In the genomic region with DNA sequence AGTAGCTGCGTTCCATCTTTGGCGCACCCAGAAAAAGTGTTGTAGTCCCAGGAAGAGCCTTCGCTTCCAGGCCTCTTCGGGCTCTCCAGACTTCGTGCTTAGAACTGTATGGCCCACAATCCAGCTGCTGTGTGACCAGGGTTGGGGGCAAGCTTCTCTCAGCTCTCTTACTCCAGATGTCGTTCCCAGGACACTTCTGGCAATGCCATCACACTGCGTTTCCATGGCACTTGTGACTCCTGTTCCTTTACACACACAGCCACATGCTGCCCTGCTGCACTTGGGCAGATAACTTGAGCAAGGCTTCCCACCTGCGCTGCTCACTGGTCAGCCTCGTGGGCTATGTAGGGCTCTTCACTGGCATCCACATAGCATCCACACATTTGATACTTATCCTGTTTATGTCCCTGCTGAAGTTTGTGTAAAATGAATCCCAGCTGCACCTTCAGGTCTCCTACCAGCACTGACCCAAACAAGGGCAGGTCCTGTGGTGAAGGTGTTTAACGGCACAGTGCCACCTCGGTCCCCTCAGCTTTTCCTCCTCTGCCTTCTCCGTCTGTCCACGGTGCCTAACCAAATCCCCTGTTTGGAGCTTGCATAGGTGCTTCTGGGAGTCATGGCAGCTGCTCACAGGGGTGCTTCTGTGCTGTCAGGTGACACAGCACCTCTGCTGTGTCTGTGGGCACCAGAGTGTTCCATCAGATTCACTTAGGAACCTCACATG, we compare ENCODE assay signal across 8 mouse cellular contexts. TPM values are rescaled to one million over a fixed set of nuclear protein-coding genes. Genes with fewer than 3 reads are reported as not detected.
A peak's percentile ranks its signal among the peaks of the same experiment; 100 is the strongest.
DNase-seq lines count a peak whose midpoint lies in the region; ATAC-seq and TF ChIP-seq lines count a peak whose summit lies in the region.

No protein-coding gene starts in this region.

- H3K27me3 ChIP-seq in kidney, postnatal 0 days (ENCODE audit: insufficient read depth, low read length) = no peaks in the 10 kb centered on the region
- no peaks in the 10 kb centered on the region for H3K27me3 ChIP-seq in embryonic facial prominence, embryonic 13.5 days
- H3K27me3 ChIP-seq in hindbrain, embryonic 14.5 days (ENCODE audit: control insufficient read depth, insufficient read depth, low read length) = no peaks in the 10 kb centered on the region
- no peaks in the 10 kb centered on the region for H3K27me3 ChIP-seq in midbrain, embryonic 16.5 days (ENCODE audit: control insufficient read depth, insufficient read depth, low read depth, low read length)

- H3K9me3 ChIP-seq in kidney, postnatal 0 days (replicated peaks; ENCODE audit: low read length) = no peaks in the 10 kb centered on the region
- H3K9me3 ChIP-seq in embryonic facial prominence, embryonic 13.5 days = no peaks in the 10 kb centered on the region
- H3K9me3 ChIP-seq in hindbrain, embryonic 14.5 days (ENCODE audit: control insufficient read depth, low read length) = no peaks in the 10 kb centered on the region
- no peaks in the 10 kb centered on the region for H3K9me3 ChIP-seq in midbrain, embryonic 16.5 days (replicated peaks; ENCODE audit: control insufficient read depth, low read length, poor library complexity, severe bottlenecking)

- H3K4me3 ChIP-seq in kidney, postnatal 0 days (replicated peaks; ENCODE audit: low read depth, low read length) = no peak overlapping the region
- H3K4me3 ChIP-seq in embryonic facial prominence, embryonic 13.5 days = no peak overlapping the region
- no peak overlapping the region for H3K4me3 ChIP-seq in hindbrain, embryonic 14.5 days (replicated peaks; ENCODE audit: low read length)
- no peak overlapping the region for H3K4me3 ChIP-seq in midbrain, embryonic 16.5 days (ENCODE audit: low read depth, low read length)

- H3K27ac ChIP-seq in kidney, postnatal 0 days = peak overlapping the region; percentile 97
- peak overlapping the region; percentile 100 for H3K27ac ChIP-seq in embryonic facial prominence, embryonic 13.5 days
- H3K27ac ChIP-seq in hindbrain, embryonic 14.5 days = peak overlapping the region; percentile 96
- H3K27ac ChIP-seq in midbrain, embryonic 16.5 days (ENCODE audit: low read length) = peak overlapping the region; percentile 98

- ATAC-seq in kidney, postnatal 0 days (replicated peaks; ENCODE audit: low FRiP score, low read depth) = no peak
- no peak for ATAC-seq in embryonic facial prominence, embryonic 13.5 days (ENCODE audit: insufficient number of reproducible peaks, insufficient read depth, low FRiP score, low TSS enrichment, low read depth)
- no peak for ATAC-seq in hindbrain, embryonic 14.5 days (ENCODE audit: low FRiP score)
- ATAC-seq in midbrain, embryonic 16.5 days = no peak

- no peak for TF ChIP-seq CTCF in kidney, postnatal 0 days (IDR thresholded peaks at IDR 0.05; ENCODE audit: low read depth)

- 82% methylated on average over 13 of the region's 13 CpGs for WGBS in kidney, postnatal 0 days
- 86% methylated on average over 13 of the region's 13 CpGs for WGBS in embryonic facial prominence, embryonic 13.5 days
- 93% methylated on average over 13 of the region's 13 CpGs for WGBS in hindbrain, embryonic 14.5 days
- WGBS in midbrain, embryonic 16.5 days = 91% methylated on average over 13 of the region's 13 CpGs

- peaks cover 7% of the 10 kb centered on the region; the same call in 1 of the 2 replicates for H3K36me3 ChIP-seq in kidney, postnatal 0 days (ENCODE audit: insufficient read depth, low read length)
- peaks cover 18% of the 10 kb centered on the region for H3K36me3 ChIP-seq in embryonic facial prominence, embryonic 13.5 days
- H3K36me3 ChIP-seq in hindbrain, embryonic 14.5 days (replicated peaks; ENCODE audit: control insufficient read depth, insufficient read depth) = no peaks in the 10 kb centered on the region
- H3K36me3 ChIP-seq in midbrain, embryonic 16.5 days (ENCODE audit: control insufficient read depth, insufficient read depth, low read length) = 0 out of 2 replicates have a peak, but pooled peaks cover 5% of the 10 kb centered on the region

- H3K4me1 ChIP-seq in kidney, postnatal 0 days (replicated peaks; ENCODE audit: insufficient read depth, low read length) = peaks cover 49% of the 10 kb centered on the region
- H3K4me1 ChIP-seq in embryonic facial prominence, embryonic 13.5 days = peaks cover 70% of the 10 kb centered on the region
- peaks cover 52% of the 10 kb centered on the region for H3K4me1 ChIP-seq in hindbrain, embryonic 14.5 days (replicated peaks; ENCODE audit: control insufficient read depth, insufficient read depth, low read length)
- peaks cover 13% of the 10 kb centered on the region; the same call in 1 of the 2 replicates for H3K4me1 ChIP-seq in midbrain, embryonic 16.5 days (ENCODE audit: control insufficient read depth, insufficient read depth, low read length)

- H3K4me2 ChIP-seq in kidney, postnatal 0 days (ENCODE audit: low read length) = 0 out of 2 replicates have a peak overlapping the region, but pooled peaks have one; percentile 68
- no peak overlapping the region; the same call in 1 of the 2 replicates for H3K4me2 ChIP-seq in embryonic facial prominence, embryonic 13.5 days
- no peak overlapping the region for H3K4me2 ChIP-seq in hindbrain, embryonic 14.5 days (replicated peaks)
- H3K4me2 ChIP-seq in midbrain, embryonic 16.5 days (ENCODE audit: low read length) = no peak overlapping the region

- H3K9ac ChIP-seq in kidney, postnatal 0 days (ENCODE audit: low read depth, low read length) = no peak overlapping the region
- peak overlapping the region; percentile 40; the same call in 1 of the 2 replicates for H3K9ac ChIP-seq in embryonic facial prominence, embryonic 13.5 days
- no peak overlapping the region for H3K9ac ChIP-seq in hindbrain, embryonic 14.5 days
- H3K9ac ChIP-seq in midbrain, embryonic 16.5 days (ENCODE audit: low read depth, low read length) = no peak overlapping the region

- DNase-seq in kidney, postnatal 0 days (ENCODE audit: low spot score) = no peak
- DNase-seq in kidney, postnatal 25 days = no peak
- DNase-seq in hindbrain, embryonic 14.5 days (ENCODE audit: low spot score) = no peak
- no peak for DNase-seq in thymus, postnatal 0 days (ENCODE audit: low spot score)
- no peak for DNase-seq in embryo, embryonic 9.5 days (ENCODE audit: extremely low spot score)
- no peak for DNase-seq in adrenal gland, postnatal 25 days

RNA-seq across cellular contexts. Expression of a gene that starts 22.5 kb away (rescaled TPM):
- 68.9 and 76.3 TPM in 2 replicates for polyA plus RNA-seq in kidney, postnatal 0 days (2015; fragmentation: Nextera tagmentation; extraction: Ambion mirVana)
- 12.3 and 14.5 TPM in 2 replicates for polyA plus RNA-seq in embryonic facial prominence, embryonic 13.5 days (2015; fragmentation: Nextera tagmentation; extraction: Ambion mirVana)
- polyA plus RNA-seq in hindbrain, embryonic 14.5 days (2014; fragmentation: Nextera tagmentation; extraction: Ambion mirVana) = 8.8 and 13.4 TPM in 2 replicates
- 8.6 and 10.6 TPM in 2 replicates for polyA plus RNA-seq in midbrain, embryonic 16.5 days (2015; fragmentation: Nextera tagmentation; extraction: Ambion mirVana)
- 19.6 and 31.3 TPM in 2 replicates for polyA plus RNA-seq in thymus, postnatal 0 days (2015; fragmentation: Nextera tagmentation; extraction: Ambion mirVana)
- 53.2 and 69.0 TPM in 2 replicates for total RNA-seq in adrenal gland, postnatal 25 days (2021)

RNA-seq across cellular contexts. Expression of a gene that starts 22.7 kb away (rescaled TPM):
- 60.6 and 64.5 TPM in 2 replicates for polyA plus RNA-seq in kidney, postnatal 0 days (2015; fragmentation: Nextera tagmentation; extraction: Ambion mirVana)
- polyA plus RNA-seq in embryonic facial prominence, embryonic 13.5 days (2015; fragmentation: Nextera tagmentation; extraction: Ambion mirVana) = 32.2 and 33.5 TPM in 2 replicates
- polyA plus RNA-seq in hindbrain, embryonic 14.5 days (2014; fragmentation: Nextera tagmentation; extraction: Ambion mirVana) = 20.3 and 20.9 TPM in 2 replicates
- polyA plus RNA-seq in midbrain, embryonic 16.5 days (2015; fragmentation: Nextera tagmentation; extraction: Ambion mirVana) = 15.0 and 17.2 TPM in 2 replicates
- 21.2 and 23.2 TPM in 2 replicates for polyA plus RNA-seq in thymus, postnatal 0 days (2015; fragmentation: Nextera tagmentation; extraction: Ambion mirVana)
- 65.9 and 70.8 TPM in 2 replicates for total RNA-seq in adrenal gland, postnatal 25 days (2021)

RNA-seq across cellular contexts. Expression of a gene that starts 22.9 kb away (rescaled TPM):
- polyA plus RNA-seq in kidney, postnatal 0 days (2015; fragmentation: Nextera tagmentation; extraction: Ambion mirVana) = 2.9 TPM in 1 of 2 replicates, not detected in the other
- 0.78 and 1.1 TPM in 2 replicates for polyA plus RNA-seq in embryonic facial prominence, embryonic 13.5 days (2015; fragmentation: Nextera tagmentation; extraction: Ambion mirVana)
- polyA plus RNA-seq in hindbrain, embryonic 14.5 days (2014; fragmentation: Nextera tagmentation; extraction: Ambion mirVana) = 1.5 TPM in 1 of 2 replicates, not detected in the other
- not detected in 2 replicates for polyA plus RNA-seq in midbrain, embryonic 16.5 days (2015; fragmentation: Nextera tagmentation; extraction: Ambion mirVana)
- polyA plus RNA-seq in thymus, postnatal 0 days (2015; fragmentation: Nextera tagmentation; extraction: Ambion mirVana) = 2.6 and 3.2 TPM in 2 replicates
- total RNA-seq in adrenal gland, postnatal 25 days (2021) = 0.62 and 1.2 TPM in 2 replicates
